Mouse (Mus musculus) CH12.LX (cell line): ENCODE results near the gene Arhgef17.

ENCODE experiments used
- CTCF ChIP-seq, 2 experiments: IDR thresholded peaks in 1 of 2; conservative IDR thresholded peaks in 1 of 2; 2 replicates each; pipeline ENCODE4 v1.5.1; 2011 to 2012; ENCODE audit warnings: low read depth in 2 of 2, low read length in 2 of 2, improper control_type of control experiment in 1 of 2, inconsistent platforms in 1 of 2, mild to moderate bottlenecking in 1 of 2, moderate library complexity in 1 of 2
- ELF1 ChIP-seq: IDR thresholded peaks from 2 replicates; pipeline ENCODE4 v1.6.1; 2014; ENCODE audit warnings: low read depth, mild to moderate bottlenecking, inconsistent platforms, low read length, improper control_type of control experiment
- EP300 ChIP-seq: IDR thresholded peaks from 2 replicates; pipeline ENCODE4 v1.6.1; 2011; ENCODE audit warnings: low read length, improper control_type of control experiment
- HCFC1 ChIP-seq: IDR thresholded peaks from 2 replicates; pipeline ENCODE4 v1.6.1; 2012; ENCODE audit warnings: low read depth, mild to moderate bottlenecking, inconsistent platforms, low read length, improper control_type of control experiment
- MAZ ChIP-seq: IDR thresholded peaks from 2 replicates; pipeline ENCODE4 v1.6.1; 2012; ENCODE audit warnings: low read depth, mild to moderate bottlenecking, inconsistent platforms, low read length, improper control_type of control experiment, moderate library complexity
- MXI1 ChIP-seq: IDR thresholded peaks from 2 replicates; pipeline ENCODE4 v1.6.1; 2011; ENCODE audit warnings: mild to moderate bottlenecking, low read depth, low read length, improper control_type of control experiment
- PAX5 ChIP-seq: IDR thresholded peaks from 2 replicates; pipeline ENCODE4 v1.6.1; 2012; ENCODE audit warnings: low read length, inconsistent platforms, mixed read lengths
- POLR2A ChIP-seq: IDR thresholded peaks from 2 replicates; pipeline ENCODE4 v1.6.1; 2011; ENCODE audit warnings: low read depth, mild to moderate bottlenecking, improper control_type of control experiment, low read length
- POLR2AphosphoS2 ChIP-seq: IDR thresholded peaks from 2 replicates; pipeline ENCODE4 v1.6.1; 2011; ENCODE audit warnings: low read depth, low read length, improper control_type of control experiment
- RAD21 ChIP-seq: IDR thresholded peaks from 2 replicates; pipeline ENCODE4 v1.6.1; 2011; ENCODE audit warnings: low read depth, mild to moderate bottlenecking, low read length, improper control_type of control experiment, moderate library complexity
- USF1 ChIP-seq: IDR thresholded peaks from 2 replicates; pipeline ENCODE4 v1.6.1; 2014; ENCODE audit warnings: low read depth, mild to moderate bottlenecking, inconsistent platforms, low read length, improper control_type of control experiment
- ZKSCAN1 ChIP-seq: IDR thresholded peaks from 2 replicates; pipeline ENCODE4 v1.6.1; 2012; ENCODE audit warnings: low read depth, inconsistent platforms, low read length, improper control_type of control experiment, borderline replicate concordance
- ZNF384 ChIP-seq: IDR thresholded peaks from 2 replicates; pipeline ENCODE4 v1.6.1; 2012; ENCODE audit warnings: low read depth, low read length, improper control_type of control experiment, inconsistent platforms

GRCm38 (mm10) chr7:100963381-100963780, 31.5 kb upstream of the Arhgef17 start:
- TF ChIP-seq CTCF (conservative IDR thresholded peaks at IDR 0.05 in 1 of 2, IDR thresholded peaks at IDR 0.05 in 1 of 2; ENCODE audit: low read depth in 2 of 2, low read length in 2 of 2) (no peak), POLR2A (no peak), HCFC1 (no peak), ZNF384 (no peak), USF1 (no peak), EP300 (no peak), ELF1 (no peak), ZKSCAN1 (no peak), MAZ (no peak), MXI1 (no peak), RAD21 (no peak), POLR2AphosphoS2 (no peak), PAX5 (no peak)
